Mouse (Mus musculus): ENCODE measurements around the gene Atl3.

DNA sequence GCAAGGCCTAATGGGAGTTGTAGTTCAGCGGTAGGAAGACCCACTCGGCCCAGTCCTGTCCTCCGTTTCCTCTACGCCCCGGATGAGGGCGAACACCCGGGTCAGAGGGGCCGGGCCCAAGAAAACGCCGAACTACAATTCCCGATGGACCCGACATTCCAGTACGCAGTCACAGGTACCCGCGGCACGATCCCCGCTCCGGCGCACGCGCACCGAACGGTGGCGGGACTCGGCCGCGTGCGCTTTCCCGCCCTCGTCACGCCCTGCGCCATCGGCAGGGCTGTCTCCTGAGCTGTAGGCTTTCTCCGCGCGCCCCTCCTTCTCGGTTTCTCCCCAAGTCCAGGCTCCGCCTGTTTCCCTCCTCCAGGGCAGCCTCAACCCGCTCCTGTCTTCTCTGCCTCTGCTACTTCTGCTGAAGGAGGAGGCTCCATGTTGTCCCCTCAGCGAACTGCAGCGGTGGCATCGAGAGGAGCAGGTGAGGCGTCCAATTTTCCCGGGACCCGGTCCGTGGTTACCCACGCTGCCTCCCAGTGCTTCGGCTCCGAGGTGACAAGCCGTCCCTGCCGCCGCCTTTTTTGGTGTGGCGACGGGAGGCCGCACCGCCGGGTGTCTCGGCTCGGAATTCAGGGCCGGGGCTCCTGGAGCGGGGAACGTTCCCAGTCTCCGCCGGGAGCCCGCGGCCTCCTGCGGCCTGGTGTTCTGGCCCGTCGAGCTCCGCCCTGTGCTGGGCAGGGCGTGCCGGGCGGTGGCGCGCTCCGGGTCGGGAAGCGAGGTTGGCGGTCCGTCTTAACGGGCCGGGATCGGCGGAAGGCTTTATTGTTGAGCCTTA lies 561 bp downstream of the Atl3 start:
- TF ChIP-seq FLI1 (IDR thresholded peaks at IDR 0.05; ENCODE audit: low read length): peak; percentile 57; the same call in 1 of the 2 replicates
- no peak for TF ChIP-seq GATA1 (IDR thresholded peaks at IDR 0.05; ENCODE audit: borderline replicate concordance, low read length)
